Mouse (Mus musculus) embryo, embryonic 10 days (tissue): ENCODE results near the gene Armh3.

ENCODE experiments used
- DNase-seq: peaks from one replicate; pipeline ENCODE4 v3.0.0-alpha.2; 2015; ENCODE audit warnings: low spot score

The Armh3 gene

GRCm38 (mm10) chr19:45997785-45998693, at the start of gene Armh3:
Gene Armh3, minus strand, starts transcription at chr19:45998488.
- DNase-seq, result peak; percentile 97

GRCm38 (mm10) chr19:46047426-46047825, 49.1 kb upstream of the Armh3 start:
- no peak for DNase-seq

- no peak for DNase-seq
Observed at GRCm38 (mm10) chr19:46046621-46047025, 48.3 kb upstream of the Armh3 start.

- peak; percentile 79 for DNase-seq
Observed at GRCm38 (mm10) chr19:46045696-46046311, 47.5 kb upstream of the Armh3 start.

- DNase-seq, result peak; percentile 89
Observed at GRCm38 (mm10) chr19:46044993-46045695, 46.9 kb upstream of the Armh3 start, which contains the start of gene Ldb1. Gene Ldb1, minus strand, starts transcription at chr19:46045214.

- peak; percentile 39 for DNase-seq
Observed at GRCm38 (mm10) chr19:46044271-46044992, 46.1 kb upstream of the Armh3 start, which contains the start of gene Pprc1. Gene Pprc1, plus strand, starts transcription at chr19:46044886.

GRCm38 (mm10) chr19:46043380-46043779, 45.1 kb upstream of the Armh3 start:
- DNase-seq, result no peak

GRCm38 (mm10) chr19:46042476-46043011, 44.3 kb upstream of the Armh3 start:
- peak; percentile 78 for DNase-seq

- DNase-seq, result peak; percentile 82
Observed at GRCm38 (mm10) chr19:46041933-46042475, 43.7 kb upstream of the Armh3 start.

GRCm38 (mm10) chr19:46041299-46041932, 43.1 kb upstream of the Armh3 start:
- DNase-seq, result no peak

GRCm38 (mm10) chr19:46040149-46040902, 42.0 kb upstream of the Armh3 start:
- no peak for DNase-seq

GRCm38 (mm10) chr19:46039478-46039877, 41.2 kb upstream of the Armh3 start:
- peak; percentile 94 for DNase-seq

GRCm38 (mm10) chr19:46038851-46039260, 40.6 kb upstream of the Armh3 start:
- DNase-seq, result peak; percentile 47

GRCm38 (mm10) chr19:46037925-46038850, 39.9 kb upstream of the Armh3 start:
- no peak for DNase-seq

- DNase-seq, result no peak
Observed at GRCm38 (mm10) chr19:46037243-46037924, 39.1 kb upstream of the Armh3 start.

GRCm38 (mm10) chr19:46036477-46037242, 38.4 kb upstream of the Armh3 start:
- peak; percentile 43 for DNase-seq

GRCm38 (mm10) chr19:46035971-46036370, 37.7 kb upstream of the Armh3 start:
- DNase-seq, result no peak
